Mouse (Mus musculus): ENCODE results near the gene Tigar.

Gene Tigar

GRCm38 (mm10) chr6:127106726-127107125 lies 2.6 kb downstream of the Tigar start:
- in situ Hi-C loops (cut with MboI; ENCODE audit: low pct_unique_long_range_greater_than_20kb in 1 of 2, low sequenced_read_pairs in 2 of 2, unreplicated experiment in 1 of 2) = loop anchor here (25.0 kb wide), 1 partner anchor 294 kb away; no protein-coding TSS in a partner anchor

- in situ Hi-C loops (cut with MboI; ENCODE audit: low pct_unique_long_range_greater_than_20kb in 1 of 2, low sequenced_read_pairs in 2 of 2, unreplicated experiment in 1 of 2) = loop anchor here (25.0 kb wide), 1 partner anchor 294 kb away; no protein-coding TSS in a partner anchor
Measured at GRCm38 (mm10) chr6:127106189-127106588, 3.2 kb downstream of the Tigar start.

- in situ Hi-C loops (cut with MboI; ENCODE audit: low pct_unique_long_range_greater_than_20kb in 1 of 2, low sequenced_read_pairs in 2 of 2, unreplicated experiment in 1 of 2) = loop anchor here (25.0 kb wide), 1 partner anchor 293 kb away; no protein-coding TSS in a partner anchor
Measured at GRCm38 (mm10) chr6:127105107-127105506, 4.2 kb downstream of the Tigar start.

- in situ Hi-C loops (cut with MboI; ENCODE audit: low pct_unique_long_range_greater_than_20kb in 1 of 2, low sequenced_read_pairs in 2 of 2, unreplicated experiment in 1 of 2) = loop anchor here (25.0 kb wide), 1 partner anchor 292 kb away; no protein-coding TSS in a partner anchor
Measured at GRCm38 (mm10) chr6:127104396-127105029, 4.8 kb downstream of the Tigar start.

- in situ Hi-C loops (cut with MboI; ENCODE audit: low pct_unique_long_range_greater_than_20kb in 1 of 2, low sequenced_read_pairs in 2 of 2, unreplicated experiment in 1 of 2) = loop anchor here (25.0 kb wide), 1 partner anchor 291 kb away; no protein-coding TSS in a partner anchor
Measured at GRCm38 (mm10) chr6:127103506-127104275, 5.7 kb downstream of the Tigar start.

GRCm38 (mm10) chr6:127094565-127094964 lies 14.8 kb downstream of the Tigar start:
- in situ Hi-C loops (cut with MboI; ENCODE audit: low pct_unique_long_range_greater_than_20kb in 1 of 2, low sequenced_read_pairs in 2 of 2, unreplicated experiment in 1 of 2) = no loop called here

GRCm38 (mm10) chr6:127086739-127087138 lies 22.6 kb downstream of the Tigar start:
- in situ Hi-C loops (cut with MboI; ENCODE audit: low pct_unique_long_range_greater_than_20kb in 1 of 2, low sequenced_read_pairs in 2 of 2, unreplicated experiment in 1 of 2) = loop anchor here in 1 of 2 experiments (10.0 kb wide), 1 partner anchor 142 kb away; no protein-coding TSS in a partner anchor

GRCm38 (mm10) chr6:127081820-127082219 lies 27.5 kb downstream of the Tigar start:
- in situ Hi-C loops (cut with MboI; ENCODE audit: low pct_unique_long_range_greater_than_20kb in 1 of 2, low sequenced_read_pairs in 2 of 2, unreplicated experiment in 1 of 2) = loop anchor here in 1 of 2 experiments (10.0 kb wide), 1 partner anchor 137 kb away; no protein-coding TSS in a partner anchor

GRCm38 (mm10) chr6:127079867-127080731 lies 29.3 kb downstream of the Tigar start:
- in situ Hi-C loops (cut with MboI; ENCODE audit: low pct_unique_long_range_greater_than_20kb in 1 of 2, low sequenced_read_pairs in 2 of 2, unreplicated experiment in 1 of 2) = loop anchor here in 1 of 2 experiments (10.0 kb wide), 1 partner anchor 135 kb away; no protein-coding TSS in a partner anchor

GRCm38 (mm10) chr6:127072817-127073216 lies 36.5 kb downstream of the Tigar start, which contains the start of gene Fgf23:
Fgf23 (plus strand) TSS chr6:127072902.
- in situ Hi-C loops (cut with MboI; ENCODE audit: low pct_unique_long_range_greater_than_20kb in 1 of 2, low sequenced_read_pairs in 2 of 2, unreplicated experiment in 1 of 2) = no loop called here

GRCm38 (mm10) chr6:127064815-127065214 lies 44.5 kb downstream of the Tigar start:
- in situ Hi-C loops (cut with MboI; ENCODE audit: low pct_unique_long_range_greater_than_20kb in 1 of 2, low sequenced_read_pairs in 2 of 2, unreplicated experiment in 1 of 2) = no loop called here

- in situ Hi-C loops (cut with MboI; ENCODE audit: low pct_unique_long_range_greater_than_20kb in 1 of 2, low sequenced_read_pairs in 2 of 2, unreplicated experiment in 1 of 2) = no loop called here
Measured at GRCm38 (mm10) chr6:127063915-127064314, 45.4 kb downstream of the Tigar start.

- in situ Hi-C loops (cut with MboI; ENCODE audit: low pct_unique_long_range_greater_than_20kb in 1 of 2, low sequenced_read_pairs in 2 of 2, unreplicated experiment in 1 of 2) = no loop called here
Measured at GRCm38 (mm10) chr6:127059975-127060374, 49.4 kb downstream of the Tigar start.

GRCm38 (mm10) chr6:127056990-127057588 lies 52.3 kb downstream of the Tigar start:
- in situ Hi-C loops (cut with MboI; ENCODE audit: low pct_unique_long_range_greater_than_20kb in 1 of 2, low sequenced_read_pairs in 2 of 2, unreplicated experiment in 1 of 2) = no loop called here

GRCm38 (mm10) chr6:127050847-127051246 lies 58.5 kb downstream of the Tigar start:
- in situ Hi-C loops (cut with MboI; ENCODE audit: low pct_unique_long_range_greater_than_20kb in 1 of 2, low sequenced_read_pairs in 2 of 2, unreplicated experiment in 1 of 2) = no loop called here

- in situ Hi-C loops (cut with MboI; ENCODE audit: low pct_unique_long_range_greater_than_20kb in 1 of 2, low sequenced_read_pairs in 2 of 2, unreplicated experiment in 1 of 2) = no loop called here
Measured at GRCm38 (mm10) chr6:127044909-127045308, 64.4 kb downstream of the Tigar start.

Data from mouse embryonic stem cell (cell line).